Mouse (Mus musculus): ENCODE data around the gene Zfyve28. TPM values are rescaled to one million over a fixed set of nuclear protein-coding genes. Genes with fewer than 3 reads are reported as not detected.

Gene Zfyve28
- total and polyA plus RNA-seq, 3 experiments = 0.40 to 1.6 (median 0.90) TPM

DNA sequence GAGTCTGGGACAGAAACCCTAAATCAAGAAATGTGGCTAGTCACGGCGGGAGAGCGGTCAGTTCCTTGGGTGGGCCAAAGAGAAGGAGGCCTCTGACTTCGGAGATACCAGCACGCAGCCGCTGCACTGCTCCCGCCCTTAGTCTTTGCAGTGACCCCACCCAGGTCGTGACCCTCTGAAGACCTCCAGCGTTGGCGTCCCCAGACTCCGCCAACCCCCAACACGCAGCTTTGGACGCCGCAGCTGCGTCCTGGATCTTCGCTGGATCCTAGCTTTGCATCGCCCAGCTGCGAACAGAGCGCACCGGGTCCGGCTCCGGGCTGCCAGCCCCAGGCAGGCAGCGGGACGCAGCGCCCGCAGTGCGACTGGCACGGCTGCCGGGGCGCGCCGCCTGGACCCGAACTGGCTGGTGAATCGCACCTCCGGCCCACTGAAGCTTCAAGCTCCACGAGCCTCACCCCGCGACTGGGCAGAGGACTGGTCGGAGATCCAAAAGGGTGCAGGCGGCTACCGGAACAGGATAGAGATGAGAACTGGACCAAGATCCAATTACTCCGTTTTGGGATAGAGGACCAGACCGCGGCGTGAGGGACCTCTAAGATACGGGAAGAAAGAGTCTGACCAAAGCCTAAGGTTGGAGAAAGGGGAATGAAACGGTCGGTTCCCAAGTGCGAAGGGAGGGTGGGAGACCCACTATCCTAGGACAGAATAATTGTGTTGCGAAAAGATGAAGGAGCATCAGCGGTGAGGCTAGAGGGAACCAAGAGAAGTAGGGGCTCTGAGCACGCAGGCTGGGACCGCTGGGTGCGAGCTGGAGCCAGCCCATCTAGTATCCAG is 1.0 kb downstream of the Zfyve28 start:
- DNase-seq = peak; percentile 11

DNA sequence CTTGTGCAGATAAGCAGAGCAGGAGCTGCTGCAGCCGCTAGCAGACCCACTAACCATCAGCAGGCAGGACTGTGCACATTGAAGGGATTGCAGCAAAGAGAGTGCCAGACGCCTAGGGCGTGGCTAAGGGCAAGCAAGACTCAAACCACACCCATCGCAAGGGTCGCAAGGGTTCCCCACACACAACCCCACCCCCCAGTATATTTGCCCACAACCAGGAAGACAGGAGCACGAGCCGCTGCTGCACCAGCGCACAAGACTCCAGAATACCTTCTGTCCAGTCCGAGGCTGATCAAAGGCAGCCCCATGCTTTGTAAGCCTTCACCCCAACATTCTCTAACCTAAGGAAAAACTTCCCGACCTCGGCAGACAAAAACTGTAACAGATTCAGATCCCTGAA is 1.7 kb downstream of the Zfyve28 start:
- no peak for DNase-seq

DNA sequence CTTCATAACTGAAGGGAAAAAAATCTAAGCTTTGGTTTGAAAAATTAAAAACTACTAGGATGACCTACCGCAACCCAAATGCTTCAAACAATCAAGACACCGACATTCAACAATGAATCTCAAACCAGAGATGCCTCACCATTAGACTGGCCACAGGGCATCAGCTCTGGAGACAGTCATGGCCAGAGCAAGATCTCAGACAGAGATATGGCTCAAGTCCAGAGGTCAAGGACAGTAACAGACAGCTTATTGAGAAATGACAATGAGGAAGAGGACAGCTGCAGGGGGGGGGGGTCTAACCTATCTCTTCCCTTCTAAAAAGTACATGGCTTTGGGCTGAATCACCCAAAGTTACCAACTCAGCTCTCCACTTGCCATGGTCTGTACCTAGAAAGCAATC is 3.0 kb downstream of the Zfyve28 start:
- peak; percentile 14 for DNase-seq

DNA sequence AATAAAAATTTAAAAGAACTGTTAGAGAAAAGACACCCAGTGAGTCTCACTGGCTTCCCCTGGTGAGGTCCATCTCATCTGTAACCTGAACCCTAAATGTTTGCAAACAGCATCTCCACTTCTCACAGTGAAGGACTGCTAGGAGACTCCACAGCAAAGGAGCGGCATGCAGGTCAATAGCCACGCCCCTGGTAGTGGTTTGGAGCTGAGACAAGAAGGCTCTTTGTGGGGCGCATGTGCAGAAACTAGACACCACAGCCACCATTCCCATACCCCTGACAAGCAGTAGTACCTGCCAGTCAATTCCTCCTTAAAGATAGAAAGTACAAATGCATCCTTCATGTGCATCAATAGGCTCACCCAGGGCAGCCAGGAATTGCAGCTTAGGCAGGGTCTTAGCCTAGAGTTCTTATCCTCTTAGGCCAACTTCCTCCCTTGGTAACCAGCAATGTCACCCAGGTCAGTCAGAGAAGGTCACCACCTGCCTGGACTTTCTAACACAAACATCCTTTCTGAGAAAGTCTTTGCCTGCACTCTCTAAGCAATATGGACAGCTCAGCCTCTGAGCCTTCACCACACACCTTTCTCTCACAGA is 4.0 kb downstream of the Zfyve28 start:
- no peak for DNase-seq

DNA sequence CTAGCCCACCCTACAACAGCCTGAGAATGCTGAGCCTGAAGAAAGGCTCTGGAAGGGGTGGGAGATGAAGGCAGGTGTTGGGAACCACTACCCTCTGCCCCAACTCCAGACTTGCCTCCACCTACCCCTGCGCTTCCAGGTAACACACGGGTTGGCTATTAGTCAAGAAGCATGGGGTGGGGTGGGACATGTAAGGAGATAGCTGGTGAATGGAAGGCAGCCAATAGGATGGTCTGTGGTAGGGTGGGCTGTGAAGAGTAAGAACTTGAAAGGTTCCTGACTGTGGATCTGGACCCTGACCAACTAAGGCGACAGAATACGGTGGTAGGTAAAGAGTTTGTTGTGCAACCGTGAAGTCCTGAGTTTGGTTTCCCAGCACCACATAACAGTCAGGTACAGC is 4.9 kb downstream of the Zfyve28 start:
- no peak for DNase-seq

DNA sequence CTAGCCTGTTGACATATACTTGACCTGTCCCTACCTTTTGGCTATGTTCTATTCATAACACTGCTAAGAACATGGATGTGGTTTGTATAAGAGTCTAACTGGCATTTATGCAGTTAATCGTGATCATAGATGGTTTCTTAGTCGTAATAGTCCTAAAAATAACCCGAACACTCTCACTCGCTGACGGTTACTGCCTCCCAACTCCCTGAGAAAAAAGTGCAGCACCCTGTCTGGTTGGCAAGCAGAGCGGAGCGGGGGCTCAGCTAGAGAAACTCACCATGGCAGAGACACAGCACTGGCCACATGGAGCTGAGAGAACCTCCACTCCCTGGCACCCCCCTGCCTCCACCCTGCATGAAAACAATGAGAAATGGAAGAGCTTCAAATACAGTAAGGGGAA is 7.3 kb downstream of the Zfyve28 start:
- DNase-seq = no peak

DNA sequence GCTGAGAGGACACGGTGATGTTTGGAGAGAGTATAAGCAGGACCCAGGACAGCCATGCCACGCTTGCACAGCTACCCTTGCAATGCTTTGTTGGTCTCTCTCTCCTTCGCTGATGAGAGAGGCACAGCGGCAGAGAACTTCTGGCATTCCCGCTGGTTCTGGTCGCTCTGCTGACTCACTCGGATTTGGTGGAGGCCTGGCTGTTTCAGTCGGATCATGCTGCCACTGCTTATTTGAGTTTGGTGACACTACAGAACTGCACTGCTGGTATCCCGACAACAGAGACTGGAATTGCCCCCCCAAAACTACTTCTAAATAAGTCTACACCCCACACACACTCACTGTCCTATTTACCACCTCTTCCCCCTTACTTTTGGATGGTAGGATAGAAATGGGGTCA is 9.0 kb downstream of the Zfyve28 start:
- no peak for DNase-seq

DNA sequence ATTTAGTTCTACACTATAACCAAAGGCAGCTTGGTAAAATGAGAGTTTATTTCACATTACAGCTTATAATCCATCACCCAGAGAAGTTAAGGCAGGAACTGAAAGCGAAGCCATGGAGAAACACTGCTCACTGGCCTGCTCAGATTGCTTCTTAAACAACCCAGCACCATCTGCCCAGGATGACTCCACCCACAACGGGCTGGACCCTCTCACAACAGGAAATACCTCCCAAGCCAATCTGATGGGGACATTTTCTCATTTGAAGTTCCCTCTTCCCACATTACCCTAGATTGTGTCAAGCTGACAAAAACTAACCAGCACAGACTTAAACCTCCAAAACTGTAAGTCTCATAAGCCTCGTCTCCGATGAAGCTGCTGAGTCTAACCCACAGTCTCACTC is 10.2 kb downstream of the Zfyve28 start:
- DNase-seq = no peak

DNA sequence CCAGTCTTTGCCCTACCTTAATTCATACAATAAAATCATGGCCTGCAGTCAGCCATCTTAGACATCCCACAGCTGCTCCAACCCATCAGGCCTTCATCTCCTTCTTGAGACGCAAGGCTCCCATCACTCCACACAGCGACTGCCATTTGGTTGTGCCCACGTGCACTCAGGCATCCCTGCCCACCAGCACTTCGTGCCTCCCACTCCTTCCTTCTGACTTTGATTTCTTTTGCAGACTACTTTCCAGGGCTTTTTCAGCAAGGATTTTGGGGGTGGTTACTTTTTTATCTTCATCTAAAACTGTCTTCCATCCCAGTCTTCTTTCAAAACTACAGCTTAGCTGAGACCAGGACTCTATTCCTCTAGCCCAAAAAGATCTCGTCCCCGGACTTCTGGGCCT is 11.5 kb downstream of the Zfyve28 start:
- no peak for DNase-seq

DNA sequence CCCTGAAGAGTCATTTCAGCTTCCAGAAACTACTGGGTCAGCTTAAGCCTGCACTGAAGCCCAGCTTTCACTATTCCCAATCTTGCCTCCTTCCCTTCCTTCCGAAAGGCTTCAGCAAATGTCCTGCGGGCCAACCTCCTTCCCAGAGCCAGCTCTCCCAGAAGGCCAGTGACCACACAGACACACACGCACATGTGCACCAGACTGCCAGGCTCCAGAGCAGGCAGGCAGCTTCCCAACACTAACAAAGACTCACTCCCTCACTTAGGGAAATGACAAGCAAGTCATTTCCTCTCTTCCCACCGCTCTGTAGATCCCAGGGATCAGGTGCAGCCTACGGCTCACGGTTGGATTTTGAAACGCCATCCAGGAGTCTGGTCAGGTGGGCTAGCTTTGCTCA is 12.1 kb downstream of the Zfyve28 start:
- DNase-seq = no peak

DNA sequence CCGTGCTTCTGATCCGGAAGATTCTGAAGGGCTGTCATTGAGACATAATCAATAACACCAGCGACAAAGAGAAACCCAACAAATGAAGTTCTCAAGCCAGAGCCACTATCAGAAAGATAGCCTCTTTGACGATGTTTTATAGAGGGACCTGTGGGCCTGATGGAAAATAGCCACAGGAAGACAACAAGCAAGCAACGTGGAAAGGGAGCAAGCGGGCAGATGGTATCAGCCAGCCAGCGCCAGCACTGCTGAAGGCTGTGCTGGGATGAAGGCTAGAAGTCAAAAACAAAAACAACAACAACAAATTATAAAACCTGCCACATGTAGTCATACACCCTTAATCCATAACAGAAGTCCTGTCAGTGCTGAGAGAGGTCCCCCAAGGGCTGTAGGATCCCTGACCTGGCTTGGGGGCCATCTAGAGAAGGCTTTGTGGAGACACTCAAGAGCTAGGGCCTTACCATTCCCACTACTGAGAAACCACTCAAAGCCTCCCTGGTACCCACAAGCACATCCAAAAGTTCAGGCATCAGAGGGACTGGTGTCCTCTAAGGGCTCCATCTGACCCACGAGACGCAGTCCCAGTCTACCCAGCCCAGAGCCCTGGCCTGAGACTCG is 13.5 kb downstream of the Zfyve28 start:
- no peak for DNase-seq

DNA sequence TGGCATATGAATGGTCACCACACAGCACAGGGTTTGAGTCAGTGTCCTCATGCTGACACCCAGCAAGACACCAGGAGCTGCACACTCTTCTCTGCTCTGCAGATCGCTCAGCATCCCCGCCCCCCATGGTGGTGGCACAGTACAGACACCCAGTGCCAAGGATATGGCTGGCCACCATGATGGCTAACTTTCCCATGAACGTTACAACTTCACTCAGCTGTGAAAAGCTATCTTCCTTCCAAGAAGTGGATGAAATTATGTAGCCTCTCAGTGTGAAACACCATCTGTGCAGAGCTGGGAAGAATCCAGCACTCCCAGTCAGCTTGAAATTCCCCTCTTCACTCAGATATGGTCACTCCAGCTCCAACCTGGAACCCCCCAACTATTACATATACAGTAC is 14.0 kb downstream of the Zfyve28 start:
- DNase-seq = no peak

DNA sequence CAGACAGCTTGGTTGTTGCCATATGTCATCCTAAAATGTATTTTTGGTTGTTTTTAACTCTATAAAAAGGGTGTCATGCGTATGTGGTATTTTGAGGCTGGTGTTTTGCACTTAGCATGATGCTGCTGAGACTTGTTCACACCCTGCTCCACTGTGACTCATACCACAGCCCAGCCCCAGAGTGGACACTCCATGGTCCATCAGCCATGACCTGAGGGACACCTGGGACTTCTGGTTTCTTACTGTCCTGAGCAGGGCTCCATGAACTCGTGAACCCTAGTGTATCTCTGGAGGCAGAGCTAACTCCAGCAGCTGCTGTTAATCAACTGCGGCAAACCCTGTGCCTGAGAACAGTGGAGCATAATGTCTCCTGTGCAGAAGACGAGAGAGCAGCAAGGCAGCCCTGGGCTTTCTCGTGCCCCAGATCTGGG is 15.0 kb downstream of the Zfyve28 start:
- no peak for DNase-seq

DNA sequence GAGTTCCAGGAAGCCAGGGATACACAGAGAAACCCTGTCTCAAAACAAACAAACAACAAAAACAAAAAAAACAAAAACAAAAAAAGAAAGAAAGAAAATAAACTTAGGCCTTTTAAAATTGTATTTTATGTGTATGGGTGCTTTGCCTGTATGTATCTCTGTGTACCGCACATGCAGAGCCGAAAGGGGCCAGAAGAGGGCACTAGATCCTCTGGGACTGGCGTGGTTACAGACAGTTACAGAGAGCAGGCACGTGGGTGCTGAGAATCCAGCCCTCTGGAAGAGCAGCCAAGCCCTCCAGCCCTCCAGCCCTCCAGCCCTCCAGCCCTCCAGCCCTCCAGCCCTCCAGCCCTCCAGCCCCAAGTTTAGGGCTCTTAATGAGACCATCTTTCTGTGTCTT is 16.5 kb downstream of the Zfyve28 start:
- DNase-seq = peak; percentile 32

DNA sequence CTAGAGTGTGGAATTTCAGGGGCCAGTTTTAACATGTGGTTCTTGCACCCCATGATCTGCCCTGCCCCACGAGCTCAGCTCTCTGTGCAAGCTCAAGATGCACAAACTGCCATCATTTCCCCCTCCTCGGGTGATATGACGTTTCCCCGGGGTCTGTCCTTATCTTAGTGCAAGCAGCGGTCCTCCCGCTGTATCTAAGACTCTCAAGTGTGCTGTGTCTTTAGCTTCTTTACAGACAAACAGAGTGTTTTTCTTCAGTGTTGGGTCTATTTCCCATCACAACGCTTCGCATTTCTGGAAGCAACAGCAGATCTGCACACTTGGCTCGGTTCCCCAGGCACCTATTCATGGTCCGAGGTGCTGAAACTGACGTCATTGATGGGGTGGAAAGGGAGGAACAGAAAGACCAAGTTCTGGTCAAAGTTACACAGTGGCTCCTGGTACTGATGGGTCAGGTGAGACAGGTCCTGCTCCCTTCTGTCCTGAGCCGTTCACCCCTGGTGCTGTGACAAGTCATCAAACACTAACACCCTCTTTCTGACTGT is 18.3 kb downstream of the Zfyve28 start:
- no peak for DNase-seq

DNA sequence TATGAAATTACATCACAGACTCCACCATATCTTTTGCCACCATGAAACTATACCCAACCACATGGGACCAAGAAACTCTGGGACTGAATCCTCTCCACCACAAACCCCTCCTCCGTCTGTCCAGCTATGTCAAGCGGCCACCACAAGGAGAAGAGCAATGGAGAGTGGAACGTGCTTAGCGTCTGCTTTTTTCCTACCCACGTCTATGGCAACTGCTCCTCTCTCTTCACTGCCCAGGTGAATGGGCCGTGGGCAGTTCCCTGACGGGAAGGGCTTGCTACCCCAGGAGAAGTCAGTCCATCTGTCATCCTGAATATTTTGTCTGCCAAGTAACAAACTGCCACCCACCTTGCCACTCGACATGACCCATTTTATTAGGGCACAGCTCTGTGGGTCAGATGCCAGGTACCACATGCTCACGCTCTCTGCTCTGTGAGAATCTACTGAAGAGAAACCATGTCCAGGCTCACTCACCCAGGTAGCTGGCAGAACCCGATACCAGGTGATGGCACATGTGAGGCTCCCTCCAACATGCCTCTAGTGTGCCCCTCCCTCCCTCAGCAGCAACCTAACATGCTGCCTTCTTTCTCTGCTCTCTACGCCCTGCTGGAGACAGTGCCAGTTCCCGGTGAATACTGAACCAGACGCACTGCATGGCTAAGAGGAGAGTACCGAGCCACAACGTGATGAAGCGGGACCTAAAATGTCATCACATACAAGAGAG is 18.9 kb downstream of the Zfyve28 start:
- no peak for DNase-seq

DNA sequence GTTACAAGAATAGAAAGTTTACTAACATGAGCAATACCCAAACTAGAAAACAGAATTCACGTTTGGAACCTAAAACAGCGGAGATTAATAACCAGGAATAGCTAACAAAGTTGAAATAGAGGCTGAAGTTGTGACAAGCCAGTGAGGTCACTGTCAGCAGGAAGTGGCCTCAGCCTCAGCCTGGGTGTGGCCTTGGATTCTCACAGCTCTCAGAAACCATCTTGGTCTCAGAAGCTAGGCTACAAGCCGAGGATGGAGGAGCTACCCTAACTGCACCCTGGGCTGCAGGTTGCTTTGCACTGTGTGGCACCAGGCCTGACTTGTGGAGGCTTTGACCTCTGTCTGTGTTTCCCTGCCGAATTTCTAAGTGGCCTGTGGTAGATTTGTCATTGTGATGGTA is 22.2 kb downstream of the Zfyve28 start:
- DNase-seq = no peak

DNA sequence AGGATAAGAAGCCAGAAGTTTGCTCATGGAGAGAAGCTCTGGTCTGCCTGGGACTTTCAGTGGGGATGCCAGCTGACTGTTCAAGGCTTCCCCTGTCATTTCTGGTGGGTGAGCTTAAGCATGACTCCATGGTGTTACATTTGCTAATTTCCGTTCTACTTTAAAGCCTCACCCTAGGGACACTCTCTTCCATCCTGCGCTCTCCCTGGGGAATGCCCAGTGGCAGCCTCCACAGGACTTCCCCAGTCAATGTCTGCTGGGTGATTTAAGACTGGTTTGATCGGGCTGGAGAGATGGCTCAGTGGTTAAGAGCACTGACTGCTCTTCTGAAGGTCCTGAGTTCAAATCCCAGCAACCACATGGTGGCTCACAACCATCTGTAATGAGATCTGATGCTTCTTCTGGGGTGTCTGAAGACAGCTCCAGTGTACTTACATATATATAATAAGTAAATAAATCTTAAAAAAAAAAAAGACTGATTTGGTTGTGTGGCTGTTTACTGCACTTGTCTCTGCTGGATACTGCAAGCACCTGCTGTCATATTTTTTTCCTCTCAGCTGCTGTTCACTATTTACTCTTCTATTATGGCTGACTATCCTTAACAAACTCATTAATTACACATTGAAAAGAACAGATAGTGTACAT is 29.0 kb downstream of the Zfyve28 start:
- no peak for DNase-seq

DNA sequence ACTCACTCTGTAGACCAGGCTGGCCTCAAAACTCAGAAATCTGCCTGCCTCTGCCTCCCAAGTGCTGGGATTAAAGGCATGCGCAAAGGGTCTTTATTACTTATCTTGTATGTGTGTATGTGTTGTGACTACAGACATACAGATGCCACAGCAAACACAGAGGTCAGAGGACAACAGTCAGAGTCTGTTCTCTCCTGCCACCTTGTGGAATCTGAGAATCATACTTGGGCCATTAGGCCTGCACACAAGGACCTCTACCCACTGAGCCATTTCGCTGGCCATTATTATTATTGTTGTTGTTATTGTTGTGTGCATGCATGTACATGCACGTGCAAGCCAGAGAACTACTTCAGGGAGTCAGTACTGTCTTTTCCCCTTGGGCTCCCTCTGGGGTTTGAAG is 33.1 kb downstream of the Zfyve28 start:
- no peak for DNase-seq

DNA sequence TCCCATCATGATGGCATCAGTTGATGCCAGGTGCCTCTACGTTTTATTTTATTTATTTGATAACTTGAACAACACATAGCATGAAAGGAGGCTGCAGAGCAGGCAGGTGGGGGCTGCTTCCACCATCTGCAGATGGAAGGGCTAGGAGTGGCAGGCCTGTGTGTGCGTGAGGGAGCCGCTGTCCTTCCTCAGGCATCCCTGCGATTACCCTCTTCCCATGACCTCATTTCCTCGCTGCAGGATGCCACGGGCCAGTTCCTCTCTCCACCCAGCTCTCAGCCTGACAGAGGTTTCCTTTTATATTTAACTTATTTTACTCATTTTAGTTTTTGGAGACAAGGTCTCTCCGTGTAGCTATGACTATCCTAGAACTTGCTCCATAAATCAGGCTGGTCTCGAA is 33.9 kb downstream of the Zfyve28 start:
- no peak for DNase-seq

DNA sequence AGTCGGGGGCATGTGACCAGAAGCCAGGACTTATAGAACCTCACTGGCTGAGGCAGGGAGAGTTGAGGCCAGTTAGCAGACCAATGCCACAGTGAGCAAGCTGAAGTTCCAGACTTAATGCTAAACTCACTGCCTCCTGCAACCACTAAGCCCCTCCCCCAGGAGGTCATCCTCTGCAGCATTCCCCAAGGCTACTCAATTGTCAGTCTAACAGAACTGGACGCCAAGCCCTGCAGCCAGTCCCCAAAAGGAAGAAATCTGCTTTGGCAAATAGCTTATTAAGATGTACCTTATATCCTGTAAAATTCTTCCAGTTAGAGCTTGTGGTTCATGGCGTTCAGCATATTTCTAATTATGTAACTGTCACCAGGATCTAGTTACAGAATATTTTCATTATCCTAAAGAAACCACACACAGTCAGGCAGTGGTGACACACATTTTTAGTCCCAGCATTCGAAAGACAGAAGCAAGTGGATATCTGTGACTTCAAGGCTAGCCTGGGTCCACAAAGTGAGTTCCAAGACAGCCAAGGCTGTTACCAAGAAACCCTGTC is 35.2 kb downstream of the Zfyve28 start:
- DNase-seq = peak; percentile 65

All from adrenal gland, adult 2 months (tissue).